Mouse (Mus musculus) lung, embryonic 16.5 days (tissue): ENCODE measurements around the gene Tctn3. TPM values are rescaled to one million over a fixed set of nuclear protein-coding genes. Genes with fewer than 3 reads are reported as not detected.

ENCODE experiments used
- polyA plus RNA-seq: library from polyadenylated mRNA; unstranded; fragments of >200 nt; fragmentation: Nextera tagmentation; extraction: Ambion mirVana; gene quantifications from 2 replicates; pipeline ENCODE4 v1.2.1, GENCODE M21; 2015

Gene Tctn3
- polyA plus RNA-seq, 1 experiment from 2014 or later = 12.7 TPM

Other genes with a start within 250 kb of the Tctn3 start
- gene Sorbs1, start 98.5 kb downstream of the Tctn3 start, polyA plus RNA-seq = 45.9 and 51.5 TPM in 2 replicates
- gene Aldh18a1, start 23.8 kb downstream of the Tctn3 start, polyA plus RNA-seq = 40.7 and 50.6 TPM in 2 replicates
- 16.8 and 18.6 TPM in 2 replicates for gene Entpd1, start 133 bp upstream of the Tctn3 start, polyA plus RNA-seq
- gene Cc2d2b, start 136.5 kb upstream of the Tctn3 start, polyA plus RNA-seq = 0.28 TPM in 1 of 2 replicates, not detected in the other
- gene Ccnj, start 219.0 kb upstream of the Tctn3 start, polyA plus RNA-seq = 11.7 and 12.5 TPM in 2 replicates